Mouse (Mus musculus) intestine, embryonic 14.5 days (tissue): Measurements from ENCODE around the gene Rprd2. TPM values are rescaled to one million over a fixed set of nuclear protein-coding genes. Genes with fewer than 3 reads are reported as not detected.

Experiments
- ATAC-seq: fragments of 200-750 bp; cut with Nextera tagmentation; replicated peaks from 2 replicates; pipeline ENCODE4 v1.8.0; 2017; ENCODE audit warnings: low read depth, moderate number of reproducible peaks, moderate TSS enrichment, moderate library complexity; ENCODE audit not compliant: low FRiP score, low TSS enrichment
- DNase-seq: peaks from one replicate; pipeline ENCODE4 v3.0.0-alpha.2; 2018; ENCODE audit warnings: low spot score
- H3K27ac ChIP-seq: fragments of 300-500 bp; sonication (generic); 2 replicates; pipeline ENCODE4 v1.5.1; 2014; ENCODE audit warnings: low read depth, mild to moderate bottlenecking, control low read depth
- H3K27me3 ChIP-seq: fragments of 300-500 bp; sonication (generic); replicated peaks from 2 replicates; pipeline ENCODE4 v1.6.1; 2014; ENCODE audit warnings: low read length, control low read depth; ENCODE audit not compliant: control insufficient read depth, insufficient read depth
- H3K36me3 ChIP-seq: fragments of 300-500 bp; sonication (generic); 2 replicates; pipeline ENCODE4 v1.6.1; 2014; ENCODE audit warnings: low read length, control low read depth; ENCODE audit not compliant: control insufficient read depth, insufficient read depth
- H3K4me1 ChIP-seq: fragments of 300-500 bp; sonication (generic); replicated peaks from 2 replicates; pipeline ENCODE4 v1.6.1; 2014; ENCODE audit warnings: low read length, control low read depth, mixed read lengths; ENCODE audit not compliant: control insufficient read depth, insufficient read depth
- H3K4me2 ChIP-seq: fragments of 300-500 bp; sonication (generic); 2 replicates; pipeline ENCODE4 v1.6.1; 2014; ENCODE audit warnings: low read length
- H3K4me3 ChIP-seq: fragments of 300-500 bp; sonication (generic); 2 replicates; pipeline ENCODE4 v1.5.1; 2014; ENCODE audit warnings: low read depth, low read length, control low read depth, mixed read lengths
- H3K9ac ChIP-seq: fragments of 300-500 bp; sonication (generic); 2 replicates; pipeline ENCODE4 v1.6.1; 2014; ENCODE audit warnings: mild to moderate bottlenecking, low read length
- H3K9me3 ChIP-seq: fragments of 300-500 bp; sonication (generic); 2 replicates; pipeline ENCODE4 v1.6.1; 2016; ENCODE audit warnings: low read length, control low read depth; ENCODE audit not compliant: control insufficient read depth
- WGBS: fragments of 180-500 bp; shearing (Covaris S2); extraction: QIAGEN DNeasy Blood & Tissue Kit; methylation state at CpG from one replicate; pipeline ENCODE4 v1.1.7; 2014; 5-methylcytosine and 5-hydroxymethylcytosine counted together
- polyA plus RNA-seq: library from polyadenylated mRNA; unstranded; fragments of >200 nt; fragmentation: Nextera tagmentation; extraction: Ambion mirVana; gene quantifications from 2 replicates; pipeline ENCODE4 v1.2.1, GENCODE M21; 2014

The Rprd2 gene
- polyA plus RNA-seq, 1 experiment from 2014 or later, result 19.8 TPM

DNA sequence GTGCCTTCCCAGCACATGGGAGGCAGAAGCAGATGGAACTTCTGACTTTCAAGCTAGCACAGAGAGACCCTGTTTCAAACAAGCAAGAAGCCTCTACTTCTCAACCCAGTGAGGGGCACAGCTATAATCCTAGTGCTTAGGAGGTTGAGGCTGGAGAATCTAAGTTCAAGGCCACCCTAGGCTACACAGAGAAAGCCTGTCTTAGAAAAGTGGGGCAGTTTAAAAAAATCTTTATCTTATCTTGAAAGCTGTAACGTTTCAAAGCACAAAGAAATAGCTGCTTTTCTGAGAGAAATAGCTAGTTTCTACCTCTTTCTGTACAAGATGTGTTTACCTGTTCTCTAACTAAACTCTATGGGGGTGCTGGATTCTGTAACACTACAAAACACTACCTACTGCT lies 12.0 kb downstream of the Rprd2 start:
- no peak overlapping the region for H3K27ac ChIP-seq
- H3K4me1 ChIP-seq, result 0 out of 2 replicates have a peak, but pooled peaks cover 4% of the 10 kb centered on the region
- no peak for ATAC-seq
- no peak for DNase-seq
- no peaks in the 10 kb centered on the region for H3K9me3 ChIP-seq
- H3K9ac ChIP-seq, result no peak overlapping the region
- no peak overlapping the region for H3K4me3 ChIP-seq
- no peaks in the 10 kb centered on the region for H3K27me3 ChIP-seq
- H3K36me3 ChIP-seq, result peaks cover 13% of the 10 kb centered on the region
- no peak overlapping the region for H3K4me2 ChIP-seq
- WGBS, result 83% methylated on average over 1 of the region's 1 CpGs

DNA sequence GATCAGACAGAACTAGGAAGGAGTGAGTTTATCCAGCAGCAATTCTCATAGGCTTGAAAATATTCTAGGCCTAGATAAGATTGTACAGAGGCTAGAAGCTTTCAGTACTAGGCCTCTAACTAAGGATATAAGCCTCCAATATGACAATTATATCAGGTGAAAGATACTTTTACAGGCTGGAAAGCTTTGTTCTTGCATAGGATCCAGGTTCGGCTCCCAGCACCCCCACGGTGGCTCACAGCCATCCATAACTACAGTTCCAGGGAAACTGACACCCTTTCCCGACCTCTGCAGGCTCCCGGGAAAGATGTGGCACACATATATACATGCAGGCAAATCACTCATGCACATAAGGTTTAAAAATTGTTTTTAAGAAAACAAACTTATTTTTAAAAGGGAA lies 14.8 kb downstream of the Rprd2 start:
- Histone ChIP-seq H3K4me1 (no peaks in the 10 kb centered on the region), H3K36me3 (peaks cover 13% of the 10 kb centered on the region), H3K4me2 (no peak overlapping the region), H3K27ac (no peak overlapping the region), H3K4me3 (no peak overlapping the region), H3K27me3 (no peaks in the 10 kb centered on the region), H3K9ac (no peak overlapping the region), H3K9me3 (no peaks in the 10 kb centered on the region)
- 93% methylated on average over 4 of the region's 4 CpGs for WGBS
- DNase-seq (no peak), ATAC-seq (no peak)

- H3K4me3 ChIP-seq, result no peak overlapping the region
- no peaks in the 10 kb centered on the region for H3K4me1 ChIP-seq
- no peaks in the 10 kb centered on the region for H3K27me3 ChIP-seq
- no peaks in the 10 kb centered on the region for H3K9me3 ChIP-seq
- whole genome bisulfite sequencing, result 84% methylated on average over 4 of the region's 4 CpGs
- no peak overlapping the region for H3K4me2 ChIP-seq
- H3K27ac ChIP-seq, result no peak overlapping the region
- no peak for DNase-seq
- no peak overlapping the region for H3K9ac ChIP-seq
- H3K36me3 ChIP-seq, result no peaks in the 10 kb centered on the region
- ATAC-seq, result no peak
Measured at GRCm38 (mm10) chr3:95798756-95799155, 19.9 kb downstream of the Rprd2 start.

- WGBS, result 86% methylated on average over 1 of the region's 1 CpGs
- H3K27ac ChIP-seq, result no peak overlapping the region
- no peak for DNase-seq
- peaks cover under 1% of the 10 kb centered on the region; the same call in 1 of the 2 replicates for H3K36me3 ChIP-seq
- H3K9me3 ChIP-seq, result no peaks in the 10 kb centered on the region
- no peak overlapping the region for H3K9ac ChIP-seq
- no peak overlapping the region for H3K4me2 ChIP-seq
- no peaks in the 10 kb centered on the region for H3K27me3 ChIP-seq
- H3K4me1 ChIP-seq, result no peaks in the 10 kb centered on the region
- no peak for ATAC-seq
- no peak overlapping the region for H3K4me3 ChIP-seq
Measured at GRCm38 (mm10) chr3:95794299-95794698, 24.4 kb downstream of the Rprd2 start.

- Histone ChIP-seq H3K27me3 (no peaks in the 10 kb centered on the region), H3K9me3 (no peaks in the 10 kb centered on the region), H3K36me3 (peaks cover 5% of the 10 kb centered on the region; the same call in 1 of the 2 replicates), H3K4me2 (no peak overlapping the region), H3K4me1 (no peaks in the 10 kb centered on the region), H3K9ac (no peak overlapping the region), H3K4me3 (no peak overlapping the region), H3K27ac (no peak overlapping the region)
- no peak for ATAC-seq
- no peak for DNase-seq
- 71% methylated on average over 2 of the region's 2 CpGs for WGBS
Measured at GRCm38 (mm10) chr3:95793662-95794061, 25.0 kb downstream of the Rprd2 start.

GRCm38 (mm10) chr3:95785501-95785900 lies 33.2 kb downstream of the Rprd2 start:
- H3K27ac ChIP-seq, result no peak overlapping the region
- no peak overlapping the region for H3K4me2 ChIP-seq
- no peaks in the 10 kb centered on the region for H3K9me3 ChIP-seq
- H3K9ac ChIP-seq, result no peak overlapping the region
- H3K4me3 ChIP-seq, result no peak overlapping the region
- no peak for ATAC-seq
- H3K36me3 ChIP-seq, result peaks cover 82% of the 10 kb centered on the region
- no peaks in the 10 kb centered on the region for H3K27me3 ChIP-seq
- H3K4me1 ChIP-seq, result no peaks in the 10 kb centered on the region
- DNase-seq, result no peak
- WGBS, result 95% methylated on average over 4 of the region's 4 CpGs

DNA sequence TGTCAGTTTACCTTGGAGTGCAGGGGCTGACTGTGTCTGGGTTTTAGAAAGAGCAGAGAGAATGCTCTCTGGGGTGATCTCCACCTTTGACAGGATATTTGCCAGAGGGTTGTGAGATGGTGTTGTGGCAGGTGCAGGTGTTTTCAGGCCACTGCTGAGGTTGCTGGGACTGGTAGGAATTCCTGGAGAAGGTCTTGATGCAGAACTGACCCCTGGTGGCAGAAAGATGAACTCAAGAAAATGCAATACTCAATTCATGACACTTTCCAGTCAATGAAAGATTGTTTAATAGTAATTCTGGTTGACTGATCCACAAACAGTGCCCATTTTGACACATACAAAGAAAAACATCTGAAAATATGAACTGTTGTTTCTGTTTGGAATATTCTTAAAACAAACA lies 46.7 kb downstream of the Rprd2 start:
- Histone ChIP-seq H3K4me2 (no peak overlapping the region), H3K27me3 (no peaks in the 10 kb centered on the region), H3K9ac (no peak overlapping the region), H3K36me3 (peaks cover 87% of the 10 kb centered on the region), H3K4me1 (no peaks in the 10 kb centered on the region), H3K9me3 (no peaks in the 10 kb centered on the region), H3K4me3 (no peak overlapping the region), H3K27ac (no peak overlapping the region)
- no peak; the same call in 1 of the 2 replicates for ATAC-seq
- DNase-seq, result no peak

DNA sequence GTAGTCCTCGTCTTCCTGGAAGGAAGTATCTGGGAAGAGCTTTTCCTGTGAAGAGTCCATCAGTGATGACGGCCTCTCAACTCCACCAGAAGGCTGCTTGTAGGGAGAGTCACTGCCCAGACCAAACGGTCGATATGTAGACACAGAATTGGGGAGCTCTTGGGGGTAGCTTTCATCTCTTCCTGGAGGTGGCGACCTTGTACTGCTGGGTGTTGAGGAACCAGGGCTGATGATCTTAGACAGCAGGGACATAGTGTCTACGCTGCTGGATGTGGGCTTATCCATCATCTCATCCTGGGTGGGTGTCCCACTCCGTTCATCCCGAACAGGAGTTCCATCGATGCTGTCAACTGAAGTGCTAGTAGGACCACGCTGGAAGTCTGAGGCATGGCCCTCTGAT lies 53.1 kb downstream of the Rprd2 start:
- Histone ChIP-seq H3K4me3 (no peak overlapping the region), H3K27me3 (no peaks in the 10 kb centered on the region), H3K36me3 (peaks cover 77% of the 10 kb centered on the region), H3K9me3 (no peaks in the 10 kb centered on the region), H3K27ac (no peak overlapping the region), H3K4me2 (no peak overlapping the region), H3K4me1 (no peaks in the 10 kb centered on the region), H3K9ac (no peak overlapping the region)
- WGBS, result 90% methylated on average over 10 of the region's 10 CpGs
- DNase-seq (no peak), ATAC-seq (no peak)

DNA sequence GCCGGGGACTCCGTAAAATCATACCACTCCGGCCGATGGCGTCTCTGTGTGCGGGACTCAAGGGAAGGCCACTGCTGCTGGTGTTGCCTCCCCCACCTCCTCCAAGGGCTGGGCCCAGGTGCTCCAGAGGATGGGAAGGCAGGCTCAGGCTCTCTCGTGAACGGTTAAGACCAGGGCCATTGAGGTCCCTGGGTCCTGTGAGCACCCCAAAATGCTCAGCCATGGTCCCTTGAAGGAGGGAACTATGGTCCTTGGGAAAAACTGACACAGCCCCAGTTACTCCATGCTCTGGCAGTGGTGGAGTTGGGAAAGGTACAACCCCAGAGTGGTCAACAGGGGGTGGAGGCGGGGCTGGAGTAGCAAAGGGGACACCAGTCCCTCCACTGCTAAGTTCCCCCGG lies 54.9 kb downstream of the Rprd2 start:
- ATAC-seq (no peak), DNase-seq (no peak)
- H3K9me3 ChIP-seq, result no peaks in the 10 kb centered on the region
- H3K4me1 ChIP-seq, result no peaks in the 10 kb centered on the region
- WGBS, result 87% methylated on average over 10 of the region's 10 CpGs
- no peak overlapping the region for H3K4me3 ChIP-seq
- no peak overlapping the region for H3K9ac ChIP-seq
- no peak overlapping the region for H3K4me2 ChIP-seq
- H3K27ac ChIP-seq, result no peak overlapping the region
- H3K27me3 ChIP-seq, result no peaks in the 10 kb centered on the region
- H3K36me3 ChIP-seq, result peaks cover 60% of the 10 kb centered on the region
